Comparison of ENCODE assay signal across 20 mouse cellular contexts in the genomic region with DNA sequence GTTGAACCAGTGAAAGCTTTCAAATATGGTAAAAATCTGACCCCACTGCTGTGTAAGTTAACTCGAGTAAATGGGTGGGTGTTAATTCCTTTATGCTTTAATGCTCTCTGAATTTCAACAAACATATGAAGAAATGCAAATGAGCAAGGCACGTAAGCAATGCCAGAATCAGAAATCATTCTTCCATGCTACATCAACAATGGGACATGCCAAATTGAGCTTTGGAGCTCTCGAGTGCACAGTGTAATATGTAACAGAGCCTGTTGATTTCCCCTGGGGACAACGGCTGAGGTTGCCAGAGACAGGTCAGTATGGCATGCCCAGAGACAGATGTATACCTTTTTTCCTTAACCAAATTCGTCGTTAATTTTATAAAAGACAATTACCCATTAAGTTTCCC.
"Had no signal": no experiment of that assay in that cellular context is flagged by ENCODE, and none has a peak within 500 bp of the region (broad histone marks: within the 10 kb centered on the region; RNA-seq: fewer than 3 reads in every experiment).

No protein-coding gene starts in this region.

- H3K4me2 ChIP-seq: limb, embryonic 15.5 days; liver, embryonic 11.5 days; lung, embryonic 14.5 days; midbrain, embryonic 12.5 days; midbrain, embryonic 15.5 days; neural tube, embryonic 12.5 days; neural tube, embryonic 15.5 days had no signal

- H3K36me3 ChIP-seq: limb, embryonic 15.5 days; midbrain, embryonic 12.5 days; midbrain, embryonic 15.5 days; neural tube, embryonic 12.5 days; neural tube, embryonic 15.5 days had no signal

- H3K9ac ChIP-seq: limb, embryonic 15.5 days; liver, embryonic 14.5 days; liver, postnatal 0 days; lung, embryonic 14.5 days; midbrain, embryonic 12.5 days; midbrain, embryonic 15.5 days; neural tube, embryonic 12.5 days; neural tube, embryonic 15.5 days had no signal

- H3K9me3 ChIP-seq: limb, embryonic 15.5 days; midbrain, embryonic 15.5 days; neural tube, embryonic 15.5 days had no signal

- H3K4me3 ChIP-seq: layer of hippocampus, adult 2 months; limb, embryonic 15.5 days; midbrain, embryonic 12.5 days; midbrain, embryonic 15.5 days; neural tube, embryonic 12.5 days; neural tube, embryonic 15.5 days had no signal

- H3K27ac ChIP-seq: layer of hippocampus, adult 2 months; limb, embryonic 15.5 days; liver, embryonic 14.5 days; macrophage; midbrain, embryonic 12.5 days; midbrain, embryonic 15.5 days; neural tube, embryonic 12.5 days; neural tube, embryonic 15.5 days had no signal

- H3K27me3 ChIP-seq: limb, embryonic 15.5 days; midbrain, embryonic 12.5 days; midbrain, embryonic 15.5 days; neural tube, embryonic 12.5 days; neural tube, embryonic 15.5 days had no signal

- H3K4me1 ChIP-seq: midbrain, embryonic 12.5 days; midbrain, embryonic 15.5 days; neural tube, embryonic 12.5 days; neural tube, embryonic 15.5 days had no signal

- DNase-seq: kidney, postnatal 25 days; layer of hippocampus, adult 9-11 months; liver, postnatal 0 days; lung, embryonic 14.5 days; right cerebral cortex, adult 18-20 months; right cerebral cortex, postnatal 25 days; spleen, adult 18-20 months; thymus, adult 18-20 months; thymus, postnatal 36 days had no signal

- ATAC-seq: intestine, postnatal 0 days; liver, postnatal 0 days; lung, postnatal 0 days; midbrain, embryonic 15.5 days had no signal
